Mouse (Mus musculus) hindbrain, embryonic 12.5 days (tissue): ENCODE results near the gene Sorcs2. TPM values are rescaled to one million over a fixed set of nuclear protein-coding genes. Genes with fewer than 3 reads are reported as not detected.

Experiments
- ATAC-seq: fragments of 200-750 bp; cut with Nextera tagmentation; 2 replicates; pipeline ENCODE4 v1.8.0; 2017; ENCODE audit warnings: moderate TSS enrichment; ENCODE audit not compliant: low FRiP score
- H3K27ac ChIP-seq: fragments of 300-500 bp; sonication (generic); 2 replicates; pipeline ENCODE4 v1.5.1; 2016; ENCODE audit warnings: mild to moderate bottlenecking
- H3K27me3 ChIP-seq: fragments of 300-500 bp; sonication (generic); 2 replicates; pipeline ENCODE4 v1.6.1; 2016; ENCODE audit warnings: mild to moderate bottlenecking
- H3K36me3 ChIP-seq: fragments of 300-500 bp; sonication (generic); 2 replicates; pipeline ENCODE4 v1.6.1; 2016; ENCODE audit warnings: mild to moderate bottlenecking
- H3K4me1 ChIP-seq: fragments of 300-500 bp; sonication (generic); 2 replicates; pipeline ENCODE4 v1.6.1; 2016
- H3K4me2 ChIP-seq: fragments of 300-500 bp; sonication (generic); replicated peaks from 2 replicates; pipeline ENCODE4 v1.6.1; 2016; ENCODE audit warnings: mild to moderate bottlenecking
- H3K4me3 ChIP-seq: fragments of 300-500 bp; sonication (generic); 2 replicates; pipeline ENCODE4 v1.5.1; 2016; ENCODE audit warnings: mild to moderate bottlenecking
- H3K9ac ChIP-seq: fragments of 300-500 bp; sonication (generic); 2 replicates; pipeline ENCODE4 v1.6.1; 2016; ENCODE audit warnings: mild to moderate bottlenecking, moderate library complexity
- H3K9me3 ChIP-seq: fragments of 300-500 bp; sonication (generic); replicated peaks from 2 replicates; pipeline ENCODE4 v1.6.1; 2016; ENCODE audit warnings: mild to moderate bottlenecking
- WGBS: fragments of 180-500 bp; shearing (Covaris S2); methylation state at CpG from one replicate; pipeline ENCODE4 v1.1.7; 2016; 5-methylcytosine and 5-hydroxymethylcytosine counted together
- polyA plus RNA-seq: library from polyadenylated mRNA; unstranded; fragments of >200 nt; fragmentation: Nextera tagmentation; extraction: Ambion mirVana; gene quantifications from 2 replicates; pipeline ENCODE4 v1.2.1, GENCODE M21; 2016

Gene Sorcs2
- polyA plus RNA-seq, 1 experiment from 2014 or later = 17.5 TPM

DNA sequence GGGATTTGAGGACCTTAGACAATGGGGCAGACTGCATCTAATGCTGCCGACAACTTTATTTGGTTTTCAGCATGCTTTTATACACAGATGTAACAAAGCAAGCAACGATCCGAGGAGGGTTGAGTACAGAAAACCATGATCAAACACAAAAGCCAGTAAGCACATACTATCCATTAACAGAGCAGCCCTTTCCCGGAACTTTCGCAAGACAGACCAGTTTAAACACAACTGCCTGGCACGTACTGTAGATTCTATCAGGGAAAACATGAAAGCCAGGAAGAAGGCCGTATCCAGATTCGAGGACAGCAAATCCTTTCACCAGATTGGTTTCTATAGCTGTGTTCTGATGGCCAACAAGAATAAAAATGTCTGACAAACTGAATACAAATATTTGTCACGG lies 82.8 kb downstream of the Sorcs2 start:
- no peaks in the 10 kb centered on the region for H3K36me3 ChIP-seq
- ATAC-seq = no peak
- no peak overlapping the region for H3K9ac ChIP-seq
- no peak overlapping the region for H3K4me2 ChIP-seq
- H3K9me3 ChIP-seq = no peaks in the 10 kb centered on the region
- H3K4me3 ChIP-seq = no peak overlapping the region
- no peaks in the 10 kb centered on the region for H3K27me3 ChIP-seq
- WGBS = 88% methylated on average over 9 of the region's 9 CpGs
- H3K4me1 ChIP-seq = peaks cover 34% of the 10 kb centered on the region
- no peak overlapping the region for H3K27ac ChIP-seq

DNA sequence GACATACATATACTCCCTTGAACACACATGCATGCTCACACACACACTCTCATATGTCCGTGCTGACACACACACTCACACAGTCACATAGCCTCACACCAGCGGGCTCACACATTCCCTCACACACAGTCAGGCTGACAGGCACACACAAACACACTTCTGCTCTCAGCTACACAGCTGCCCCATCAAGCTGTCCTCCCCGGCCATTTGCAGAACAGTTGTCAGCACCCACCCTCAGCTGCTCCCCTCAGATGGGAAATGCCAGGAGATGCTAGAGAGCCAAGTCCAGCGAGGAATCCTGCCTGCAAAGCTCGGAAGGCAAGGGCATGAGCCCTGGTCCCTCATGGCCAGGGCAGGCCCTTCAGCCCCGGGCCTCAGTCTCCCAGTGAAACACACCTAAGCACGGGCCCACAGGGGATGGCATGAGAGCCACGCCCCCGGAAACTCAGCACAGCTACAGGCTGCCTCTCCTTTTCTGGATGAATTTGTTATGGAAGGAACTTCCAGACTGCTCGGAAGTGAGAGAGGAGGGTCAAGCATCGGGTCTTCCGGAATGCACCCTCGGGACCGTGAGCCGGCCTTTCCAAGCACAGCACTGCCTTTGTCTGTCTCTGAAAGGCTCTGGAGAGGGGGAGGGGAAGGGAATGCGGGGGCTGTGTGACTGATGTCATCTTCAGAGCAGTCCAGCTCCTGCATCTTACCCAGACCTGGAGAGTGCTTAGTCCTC lies 84.4 kb downstream of the Sorcs2 start:
- peak; percentile 65 for ATAC-seq
- Histone ChIP-seq H3K4me3 (no peak overlapping the region), H3K36me3 (no peaks in the 10 kb centered on the region), H3K4me2 (peak overlapping the region; percentile 23; the same call in 1 of the 2 replicates), H3K27ac (peak overlapping the region; percentile 49), H3K9ac (no peak overlapping the region), H3K9me3 (no peaks in the 10 kb centered on the region), H3K4me1 (peaks cover 32% of the 10 kb centered on the region), H3K27me3 (no peaks in the 10 kb centered on the region)
- 27% methylated on average over 16 of the region's 16 CpGs for WGBS

DNA sequence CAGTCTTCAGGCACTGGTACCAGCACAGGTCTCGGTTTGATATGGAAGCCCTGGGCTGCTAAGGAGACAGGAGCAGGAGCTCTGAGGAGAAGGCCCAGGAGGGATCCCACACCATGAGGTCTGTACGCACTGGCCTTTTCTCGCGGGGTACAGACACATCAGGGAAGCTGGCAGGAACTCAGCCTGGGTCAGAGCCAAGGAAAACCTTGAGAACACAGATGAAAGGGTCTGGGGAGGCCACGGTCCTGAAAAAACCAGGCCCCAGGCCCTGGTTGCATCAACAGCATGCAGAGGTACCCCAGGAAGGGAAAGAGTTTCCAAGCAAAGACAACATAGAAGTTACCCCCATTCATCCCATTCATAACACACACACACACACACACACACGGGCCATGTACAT lies 85.0 kb downstream of the Sorcs2 start:
- Histone ChIP-seq H3K4me1 (peaks cover 26% of the 10 kb centered on the region), H3K36me3 (no peaks in the 10 kb centered on the region), H3K4me3 (no peak overlapping the region), H3K27me3 (no peaks in the 10 kb centered on the region), H3K27ac (peak overlapping the region; percentile 49), H3K9ac (no peak overlapping the region), H3K9me3 (no peaks in the 10 kb centered on the region), H3K4me2 (0 out of 2 replicates have a peak overlapping the region, but pooled peaks have one; percentile 23)
- no peak for ATAC-seq
- WGBS = 80% methylated on average over 6 of the region's 6 CpGs

DNA sequence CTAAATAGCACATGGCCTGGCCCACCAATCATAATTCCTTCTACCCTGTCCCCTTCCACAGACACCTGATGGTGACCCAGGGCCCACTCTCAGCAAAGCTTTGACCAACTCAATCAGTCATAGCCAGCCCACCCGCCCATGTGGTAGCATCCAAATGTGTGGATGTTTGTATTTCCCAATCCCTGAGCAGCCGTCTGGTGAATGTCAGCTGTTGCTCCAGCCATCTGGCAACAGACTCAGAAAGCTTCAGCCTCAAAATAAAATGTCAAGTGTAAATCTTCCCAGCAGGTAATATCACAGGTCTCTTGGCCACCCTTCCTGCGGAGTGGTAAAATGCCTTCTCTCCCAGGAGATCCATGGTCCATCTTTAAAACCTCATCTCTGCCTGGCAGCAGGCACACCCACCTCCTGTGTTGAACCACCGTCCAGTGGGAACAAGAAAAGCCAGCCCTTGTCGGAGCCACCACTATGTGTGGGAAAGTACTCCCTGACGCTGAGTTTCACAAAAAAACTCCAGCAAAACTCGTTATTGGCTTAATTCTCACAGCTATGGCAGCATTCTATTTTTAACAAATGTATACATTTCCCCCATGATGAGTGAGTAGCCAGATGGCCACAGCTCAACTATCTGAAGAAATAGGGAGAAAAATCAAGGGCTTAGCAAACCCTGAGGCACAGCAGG lies 93.5 kb downstream of the Sorcs2 start:
- H3K4me3 ChIP-seq = no peak overlapping the region
- no peak overlapping the region for H3K4me2 ChIP-seq
- H3K27ac ChIP-seq = no peak overlapping the region
- ATAC-seq = no peak
- no peaks in the 10 kb centered on the region for H3K36me3 ChIP-seq
- H3K9ac ChIP-seq = no peak overlapping the region
- 74% methylated on average over 7 of the region's 7 CpGs for WGBS
- peaks cover 8% of the 10 kb centered on the region; the same call in 1 of the 2 replicates for H3K4me1 ChIP-seq
- no peaks in the 10 kb centered on the region for H3K9me3 ChIP-seq
- H3K27me3 ChIP-seq = no peaks in the 10 kb centered on the region

DNA sequence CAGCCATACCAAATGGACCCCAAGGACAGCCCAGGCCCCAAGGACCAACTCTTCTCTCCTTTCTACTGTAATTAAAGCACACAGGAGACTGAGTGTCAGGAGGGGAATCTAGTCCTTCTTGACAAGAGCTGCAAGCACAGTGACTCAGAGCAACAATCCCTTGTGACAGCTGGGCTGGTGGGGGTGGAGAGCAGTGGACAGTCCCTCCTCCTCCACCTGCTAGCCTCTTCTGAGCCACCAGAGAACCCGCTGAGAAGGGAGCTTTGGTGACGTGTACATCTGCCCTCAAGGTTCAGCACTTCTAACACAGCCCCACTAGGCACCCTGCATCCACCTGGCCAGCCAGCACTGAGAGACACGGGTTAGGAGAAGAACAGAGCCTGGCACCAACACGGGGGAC lies 96.8 kb downstream of the Sorcs2 start:
- Histone ChIP-seq H3K4me3 (no peak overlapping the region), H3K4me2 (no peak overlapping the region)

DNA sequence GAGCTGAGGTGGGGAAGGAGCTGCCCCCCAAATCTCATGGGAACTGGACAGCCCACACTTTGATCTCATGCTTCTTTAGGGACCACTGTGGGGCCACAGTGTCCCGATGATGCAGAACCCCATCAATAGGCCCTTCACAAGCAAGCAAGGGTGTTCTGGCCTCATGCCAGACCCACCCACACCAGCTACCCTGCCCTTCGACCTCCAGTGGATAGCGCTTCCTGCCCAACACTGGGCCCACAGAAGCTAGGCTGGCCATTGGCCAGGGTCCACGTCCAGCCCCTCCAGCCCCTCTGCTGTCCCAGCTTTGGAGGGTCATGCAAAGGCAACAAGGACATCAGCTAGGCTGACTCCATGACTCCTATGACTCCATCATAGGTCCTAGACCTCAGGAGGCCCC lies 99.9 kb downstream of the Sorcs2 start:
- no peak overlapping the region for H3K4me3 ChIP-seq
- peaks cover 11% of the 10 kb centered on the region for H3K4me1 ChIP-seq
- H3K27ac ChIP-seq = no peak overlapping the region
- 77% methylated on average over 4 of the region's 4 CpGs for WGBS
- H3K27me3 ChIP-seq = no peaks in the 10 kb centered on the region
- no peak overlapping the region for H3K9ac ChIP-seq
- H3K4me2 ChIP-seq = no peak overlapping the region
- H3K36me3 ChIP-seq = no peaks in the 10 kb centered on the region
- ATAC-seq = no peak
- H3K9me3 ChIP-seq = no peaks in the 10 kb centered on the region

More for the DNA sequence above, 96.8 kb downstream of the Sorcs2 start:
- no peak overlapping the region for H3K9ac ChIP-seq
- ATAC-seq = no peak
- no peaks in the 10 kb centered on the region for H3K27me3 ChIP-seq
- no peak overlapping the region for H3K27ac ChIP-seq
- H3K36me3 ChIP-seq = no peaks in the 10 kb centered on the region
- 79% methylated on average over 4 of the region's 4 CpGs for WGBS
- peaks cover 6% of the 10 kb centered on the region; the same call in 1 of the 2 replicates for H3K4me1 ChIP-seq
- no peaks in the 10 kb centered on the region for H3K9me3 ChIP-seq

DNA sequence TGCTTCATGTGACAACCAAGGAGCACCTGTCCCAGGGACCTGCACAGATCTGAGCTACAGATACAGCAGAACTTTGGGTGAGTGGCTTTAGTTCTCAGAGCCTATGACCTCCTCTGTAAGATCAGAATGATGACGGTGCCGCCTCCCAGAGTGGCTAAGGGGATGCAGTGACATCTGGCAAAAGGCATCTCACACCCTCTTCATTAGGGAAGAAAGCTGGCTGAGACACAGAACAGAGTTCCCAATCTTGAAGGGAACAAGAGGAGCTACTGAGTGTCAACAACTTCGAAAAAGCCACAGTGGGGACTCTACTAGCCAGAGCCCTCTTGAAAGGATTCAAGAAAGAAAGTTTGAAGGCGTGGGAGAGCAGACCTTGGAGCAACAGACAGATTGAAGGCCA lies 100.7 kb downstream of the Sorcs2 start:
- H3K4me1 ChIP-seq = peaks cover 14% of the 10 kb centered on the region
- no peaks in the 10 kb centered on the region for H3K27me3 ChIP-seq
- H3K4me3 ChIP-seq = no peak overlapping the region
- WGBS = 71% methylated on average over 4 of the region's 4 CpGs
- H3K36me3 ChIP-seq = no peaks in the 10 kb centered on the region
- ATAC-seq = no peak
- H3K9ac ChIP-seq = no peak overlapping the region
- no peak overlapping the region for H3K27ac ChIP-seq
- H3K9me3 ChIP-seq = no peaks in the 10 kb centered on the region
- no peak overlapping the region for H3K4me2 ChIP-seq

DNA sequence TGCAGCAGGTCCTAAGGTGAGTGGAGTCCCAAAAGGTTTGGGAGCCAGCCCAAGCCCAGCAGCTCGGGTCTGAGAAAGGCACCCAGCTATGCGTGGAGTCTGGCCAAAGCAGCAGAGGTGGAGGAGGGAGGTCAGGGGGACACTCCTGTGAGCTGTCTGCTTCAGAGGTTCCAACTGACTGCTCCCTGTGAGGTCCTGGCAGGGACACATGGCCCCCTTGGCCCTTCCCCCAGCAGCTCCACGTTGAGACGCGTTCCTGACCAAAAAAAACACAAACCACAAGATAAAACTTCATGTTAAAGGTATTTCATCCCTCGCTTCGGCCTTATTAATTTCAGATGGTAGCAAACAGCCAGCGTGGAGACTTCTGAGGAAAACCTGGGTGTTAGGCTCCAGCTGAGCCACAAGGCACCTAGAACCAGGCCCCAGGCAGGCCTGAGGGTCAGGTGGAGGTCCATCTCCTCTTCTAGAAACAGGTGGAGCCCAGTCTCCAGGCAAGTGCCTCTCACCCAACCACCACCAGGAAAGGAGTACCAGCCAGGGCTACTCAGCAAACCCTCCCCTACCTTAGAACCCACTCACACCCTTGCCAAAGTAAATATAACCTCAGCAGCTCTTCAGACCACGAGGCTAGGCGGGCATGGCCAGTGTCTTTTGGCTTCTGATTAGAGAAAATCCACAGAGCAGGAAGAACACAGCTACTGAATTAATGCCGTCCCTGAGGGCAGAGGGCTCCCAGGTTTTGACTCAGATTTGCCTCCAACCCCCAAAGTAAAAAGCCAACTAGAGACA lies 104.6 kb downstream of the Sorcs2 start:
- H3K27ac ChIP-seq = no peak overlapping the region
- H3K4me3 ChIP-seq = no peak overlapping the region
- ATAC-seq = no peak
- no peak overlapping the region for H3K4me2 ChIP-seq
- WGBS = 74% methylated on average over 11 of the region's 11 CpGs
- no peaks in the 10 kb centered on the region for H3K36me3 ChIP-seq
- peaks cover 8% of the 10 kb centered on the region for H3K4me1 ChIP-seq
- no peaks in the 10 kb centered on the region for H3K27me3 ChIP-seq
- H3K9ac ChIP-seq = no peak overlapping the region
- no peaks in the 10 kb centered on the region for H3K9me3 ChIP-seq

DNA sequence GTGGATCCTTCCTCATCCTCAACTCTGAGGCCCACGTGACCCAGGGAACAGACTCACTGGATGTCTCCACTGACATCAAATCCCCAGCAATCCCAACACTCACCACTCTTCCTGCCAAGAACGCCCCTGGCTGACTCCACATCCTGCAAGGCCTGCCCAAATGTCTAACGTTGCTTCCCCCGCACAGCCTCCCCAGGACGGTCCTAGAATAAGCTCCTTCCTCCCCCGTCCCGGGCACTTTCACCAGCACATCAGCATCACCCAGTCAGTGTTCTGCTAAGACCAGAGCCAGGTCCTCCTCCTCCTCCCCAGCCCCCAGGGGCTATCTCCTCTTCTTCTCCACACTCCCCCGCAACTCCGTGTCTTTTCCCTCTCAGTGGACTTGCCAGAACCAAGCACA lies 105.6 kb downstream of the Sorcs2 start:
- H3K27ac ChIP-seq = no peak overlapping the region
- H3K4me2 ChIP-seq = no peak overlapping the region
- no peaks in the 10 kb centered on the region for H3K36me3 ChIP-seq
- peaks cover 8% of the 10 kb centered on the region for H3K4me1 ChIP-seq
- H3K9ac ChIP-seq = no peak overlapping the region
- no peaks in the 10 kb centered on the region for H3K27me3 ChIP-seq
- ATAC-seq = no peak
- H3K9me3 ChIP-seq = no peaks in the 10 kb centered on the region
- WGBS = 83% methylated on average over 9 of the region's 9 CpGs
- H3K4me3 ChIP-seq = no peak overlapping the region

DNA sequence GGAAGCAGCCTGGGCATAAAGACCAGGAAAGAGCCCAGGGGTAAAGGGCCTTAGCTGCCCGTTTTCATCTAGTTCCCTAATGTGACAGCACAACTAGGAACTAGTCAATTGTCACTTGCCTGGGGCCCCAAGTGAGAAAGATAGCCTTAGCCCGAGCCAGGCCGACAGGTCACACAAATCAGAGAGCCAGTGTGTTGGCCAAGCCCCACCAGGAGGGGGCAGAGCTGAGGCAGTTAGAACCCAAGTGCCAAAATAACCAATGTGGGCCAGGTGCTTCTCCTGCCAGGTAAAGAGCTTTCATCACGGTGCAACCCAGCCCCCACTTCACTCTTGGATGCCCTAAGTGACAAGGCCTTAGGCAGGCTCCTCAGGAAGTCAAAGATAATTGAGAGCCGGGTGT lies 106.7 kb downstream of the Sorcs2 start:
- H3K9me3 ChIP-seq = no peaks in the 10 kb centered on the region
- 49% methylated on average over 5 of the region's 5 CpGs for WGBS
- no peak overlapping the region for H3K4me2 ChIP-seq
- H3K9ac ChIP-seq = no peak overlapping the region
- peaks cover 8% of the 10 kb centered on the region for H3K4me1 ChIP-seq
- H3K36me3 ChIP-seq = no peaks in the 10 kb centered on the region
- no peak overlapping the region for H3K4me3 ChIP-seq
- no peaks in the 10 kb centered on the region for H3K27me3 ChIP-seq
- H3K27ac ChIP-seq = no peak overlapping the region
- ATAC-seq = no peak

DNA sequence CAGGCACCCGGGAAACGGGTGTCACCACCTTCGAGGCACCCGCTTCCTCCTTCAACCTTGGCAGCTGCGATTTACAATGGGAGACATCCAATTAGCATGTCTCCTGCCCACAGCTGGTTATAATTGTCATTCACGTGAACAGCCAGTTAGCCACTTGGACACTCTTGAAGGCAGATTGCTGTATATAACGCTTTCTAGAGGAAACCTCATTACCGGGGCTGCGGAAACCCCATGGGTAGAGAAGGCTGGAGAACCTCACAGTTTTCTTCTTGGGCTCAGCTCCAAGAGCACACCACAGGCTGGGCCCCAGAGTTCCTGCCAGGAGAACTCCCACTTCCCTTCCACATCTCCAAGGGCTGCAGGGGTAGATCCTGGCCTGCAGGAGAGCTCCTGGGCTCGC lies 112.5 kb downstream of the Sorcs2 start:
- 61% methylated on average over 10 of the region's 10 CpGs for WGBS
- Histone ChIP-seq H3K36me3 (no peaks in the 10 kb centered on the region), H3K4me2 (no peak overlapping the region), H3K9me3 (no peaks in the 10 kb centered on the region), H3K27me3 (no peaks in the 10 kb centered on the region), H3K9ac (no peak overlapping the region), H3K4me1 (peaks cover 16% of the 10 kb centered on the region), H3K4me3 (no peak overlapping the region), H3K27ac (peak overlapping the region; percentile 46)
- ATAC-seq = no peak

DNA sequence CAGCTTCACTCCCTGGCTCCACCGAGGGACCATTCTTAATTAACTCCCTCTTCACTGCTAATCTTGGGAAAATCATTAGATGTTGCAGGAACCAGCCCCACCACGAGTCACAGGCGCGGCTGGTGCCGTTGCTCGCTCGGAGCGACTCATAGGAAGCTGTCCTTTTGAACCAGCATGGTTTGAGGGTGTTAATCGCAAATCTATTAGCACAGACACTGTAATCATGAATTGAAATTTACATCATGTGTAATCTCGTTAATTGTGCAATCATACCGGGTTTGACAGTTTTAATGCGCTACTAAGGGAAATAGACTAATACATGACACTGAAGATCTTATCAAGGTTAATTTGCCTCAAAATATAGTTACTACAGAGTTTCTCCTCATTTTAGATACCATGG lies 118.0 kb downstream of the Sorcs2 start:
- no peak overlapping the region for H3K4me3 ChIP-seq
- no peak overlapping the region for H3K9ac ChIP-seq
- no peak for ATAC-seq
- H3K9me3 ChIP-seq = no peaks in the 10 kb centered on the region
- WGBS = 83% methylated on average over 12 of the region's 12 CpGs
- H3K36me3 ChIP-seq = no peaks in the 10 kb centered on the region
- peaks cover 8% of the 10 kb centered on the region for H3K4me1 ChIP-seq
- no peak overlapping the region for H3K27ac ChIP-seq
- H3K27me3 ChIP-seq = no peaks in the 10 kb centered on the region
- no peak overlapping the region for H3K4me2 ChIP-seq
